Mouse (Mus musculus): Measurements from ENCODE around the gene Ccdc28b. TPM values are rescaled to one million over a fixed set of nuclear protein-coding genes. Genes with fewer than 3 reads are reported as not detected.

Ccdc28b gene
- total RNA-seq, 2 experiments from 2014 or later: 50.9 to 67.0 TPM

DNA sequence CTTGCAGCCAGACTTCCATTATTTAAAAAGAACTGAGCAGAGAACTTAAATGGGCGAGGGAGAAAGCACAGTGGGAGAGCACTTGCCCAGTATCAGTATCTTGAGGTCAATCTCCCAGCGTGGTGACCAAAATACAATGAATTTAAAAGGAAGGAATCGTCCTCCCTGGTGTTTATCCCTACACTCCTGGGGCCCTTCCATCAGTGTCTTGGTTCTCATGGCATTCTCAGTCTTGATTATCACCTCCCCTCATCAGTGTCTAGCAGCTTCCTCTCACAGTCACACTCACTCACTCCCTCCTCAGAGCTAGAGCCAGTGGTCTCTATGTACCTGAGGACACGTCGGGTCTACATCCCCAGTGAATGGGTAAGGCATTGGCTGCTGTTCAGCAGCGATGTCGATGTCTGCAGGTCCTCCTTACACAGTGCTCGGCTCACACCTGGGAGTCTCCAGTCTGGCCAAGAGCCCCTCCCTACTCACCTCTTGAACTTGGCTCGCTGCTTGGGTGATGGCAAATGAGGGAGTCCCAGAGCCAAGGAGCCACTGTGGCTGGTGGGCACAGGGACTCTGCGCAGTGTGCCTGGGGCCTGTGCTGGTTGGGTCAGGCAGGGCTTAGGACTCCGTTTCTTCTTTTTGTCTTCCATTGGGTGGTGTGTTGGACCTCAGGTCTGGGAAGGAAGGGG, 1.5 kb downstream of the Ccdc28b start:
- Histone ChIP-seq H3K4me3 (peak overlapping the region; percentile 80), H3K27ac (peak overlapping the region; percentile 97)
- TF ChIP-seq CTCF (IDR thresholded peaks at IDR 0.05): no peak; the same call in 1 of the 2 replicates
- no peak for DNase-seq (ENCODE audit: extremely low spot score in 1 of 2, low spot score in 2 of 2)
- intact Hi-C loops (cut with DNase I): no loop called here

DNA sequence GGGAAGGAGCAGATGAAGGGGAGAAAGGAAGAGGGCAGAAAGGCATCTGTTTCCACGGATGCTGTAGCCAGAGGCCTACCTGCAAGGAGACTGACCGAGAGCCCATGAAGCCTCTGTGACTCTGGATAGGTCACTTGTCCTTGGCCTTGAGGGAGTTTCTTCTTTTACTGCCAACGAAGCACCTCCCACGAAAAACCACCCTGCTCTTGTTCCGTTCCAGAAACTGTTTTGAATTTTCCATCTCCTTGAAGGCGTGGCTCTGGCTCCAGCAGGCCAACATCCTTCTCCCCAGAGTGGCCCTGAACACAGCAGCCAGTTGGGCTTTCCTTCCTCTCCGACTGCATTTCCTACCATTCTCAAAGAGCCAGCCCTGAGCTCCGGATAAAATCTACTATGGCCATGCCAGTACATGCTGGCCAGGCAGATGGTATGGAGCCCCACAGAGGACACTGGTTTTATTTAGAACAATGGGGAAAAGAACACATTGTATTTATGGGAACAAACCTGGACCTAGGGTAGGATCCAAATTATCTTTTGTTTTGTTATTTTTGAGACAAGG, 2.4 kb downstream of the Ccdc28b start:
- intact Hi-C loops (cut with DNase I): no loop called here
- TF ChIP-seq CTCF (IDR thresholded peaks at IDR 0.05): no peak
- DNase-seq (ENCODE audit: extremely low spot score in 1 of 2, low spot score in 2 of 2): no peak
- H3K27ac ChIP-seq: peak overlapping the region; percentile 97
- H3K4me3 ChIP-seq: peak overlapping the region; percentile 80

DNA sequence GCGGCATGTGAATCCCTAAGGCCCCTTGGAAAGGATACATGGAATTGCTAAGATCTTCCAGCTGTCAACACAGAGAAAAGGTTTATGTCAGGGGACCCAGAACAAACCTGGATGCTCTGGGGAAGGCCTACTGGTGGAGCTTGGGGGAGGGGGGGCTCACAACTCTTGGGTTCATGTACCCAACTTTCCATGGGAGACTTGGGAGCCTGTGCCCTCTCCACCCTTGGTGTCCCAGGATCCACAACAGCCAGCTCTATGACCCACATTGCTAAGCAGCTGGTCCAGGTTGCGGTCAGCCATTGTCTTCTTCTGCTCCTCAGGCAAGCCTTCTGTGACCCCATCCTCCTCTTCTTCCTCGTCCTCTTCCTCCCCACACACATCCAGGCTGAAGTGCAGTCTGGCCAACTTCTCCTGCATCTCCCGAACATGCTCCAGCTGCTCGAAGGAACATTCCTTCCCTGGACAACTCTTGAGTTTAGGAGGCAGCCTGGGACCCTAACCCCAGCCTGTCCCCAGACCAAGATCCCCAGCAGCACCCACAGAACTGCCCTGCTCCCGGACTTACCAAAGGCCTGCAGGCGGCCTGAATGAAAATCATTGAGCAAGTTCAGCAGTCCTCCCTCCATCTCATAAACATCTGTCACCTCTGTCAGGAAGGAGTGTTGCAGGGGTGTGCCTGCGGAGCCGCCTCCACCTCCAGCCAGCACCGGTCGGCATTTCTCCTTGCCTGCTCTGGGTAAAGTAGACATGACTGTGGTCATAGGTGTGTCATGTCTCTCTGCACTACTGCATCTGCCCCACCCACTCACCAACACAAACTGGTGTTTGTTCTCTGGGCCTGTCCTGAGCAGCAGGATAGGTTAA, 3.1 kb downstream of the Ccdc28b start:
- H3K4me3 ChIP-seq: no peak overlapping the region; the same call in none of the 2 replicates
- TF ChIP-seq CTCF (IDR thresholded peaks at IDR 0.05): no peak
- intact Hi-C loops (cut with DNase I): no loop called here

DNA sequence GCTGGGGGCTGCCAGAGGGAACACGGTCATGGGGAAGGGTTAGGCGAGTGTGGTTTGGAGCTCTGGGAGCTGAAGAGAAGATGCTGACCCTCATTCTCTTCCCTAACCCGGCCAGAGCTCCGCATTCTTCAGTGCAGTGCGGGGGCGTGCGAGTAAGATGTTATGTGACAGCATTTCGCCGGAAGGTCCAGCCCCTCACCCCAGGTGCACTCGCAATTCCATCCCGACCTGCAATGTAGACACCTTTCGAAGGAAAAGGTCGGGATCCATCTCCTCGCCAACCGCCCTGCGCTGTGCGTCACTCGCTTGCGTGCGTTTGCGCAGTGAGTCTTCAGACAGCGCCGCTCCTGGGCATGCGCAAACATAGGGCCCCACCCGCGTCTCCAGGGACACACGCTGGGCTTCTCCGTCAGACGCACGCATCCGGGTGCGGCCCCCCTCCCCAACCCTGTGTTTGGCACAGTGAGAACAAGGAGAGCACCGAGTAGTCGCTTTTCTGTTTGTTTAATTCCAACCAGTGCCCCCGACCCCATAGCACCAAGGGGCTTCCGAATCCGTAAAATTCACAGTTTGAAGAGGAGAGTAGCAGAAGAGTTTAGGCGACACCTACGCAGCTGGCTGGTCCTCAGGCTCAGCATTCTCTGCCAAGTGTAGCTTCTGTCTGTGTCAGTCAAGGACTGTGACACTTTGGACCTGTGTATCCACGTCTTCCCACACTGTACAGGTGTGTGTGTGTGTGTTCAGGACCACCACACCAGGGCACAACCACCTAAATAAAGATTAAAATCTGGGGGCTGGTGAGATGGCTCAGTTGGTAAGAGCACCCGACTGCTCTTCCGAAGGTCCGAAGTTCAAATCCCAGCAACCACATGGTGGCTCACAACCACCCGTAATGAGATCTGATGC, 4.7 kb downstream of the Ccdc28b start, which contains the start of gene Iqcc:
Iqcc (minus strand) TSS at position 314 of the 906 bp plus-strand sequence.
- DNase-seq (ENCODE audit: extremely low spot score in 1 of 2, low spot score in 2 of 2): peak; percentile 96 to 97
- peak within 1 kb of the TSS; percentile 73 for H3K4me3 ChIP-seq
- intact Hi-C loops (cut with DNase I): no loop called here
- H3K27ac ChIP-seq: peak within 1 kb of the TSS; percentile 99
- no peak for TF ChIP-seq CTCF (IDR thresholded peaks at IDR 0.05)

More for the DNA sequence above, 3.1 kb downstream of the Ccdc28b start:
- DNase-seq (ENCODE audit: extremely low spot score in 1 of 2, low spot score in 2 of 2): no peak
- H3K27ac ChIP-seq: peak overlapping the region; percentile 30

DNA sequence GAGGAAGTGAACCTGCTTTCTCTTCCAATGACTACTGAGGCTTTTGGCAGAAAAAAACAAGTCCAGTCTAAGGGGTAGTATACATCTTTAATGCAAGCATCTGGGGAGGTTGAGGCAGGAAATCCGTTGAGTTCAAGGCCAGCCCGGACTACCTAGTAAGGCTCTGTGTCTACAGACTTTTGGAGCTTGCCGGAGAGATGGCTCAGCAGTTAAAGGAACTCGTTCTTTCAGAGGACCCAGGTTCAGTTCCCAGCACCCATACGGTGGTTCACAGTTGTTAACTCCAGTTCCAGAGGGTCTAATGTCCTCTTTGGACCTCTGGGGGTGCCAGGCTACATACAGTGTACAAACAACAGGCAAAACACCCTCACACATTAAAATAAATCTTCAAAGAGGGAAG, 5.7 kb downstream of the Ccdc28b start:
- intact Hi-C loops (cut with DNase I): no loop called here
- TF ChIP-seq CTCF (IDR thresholded peaks at IDR 0.05): no peak

DNA sequence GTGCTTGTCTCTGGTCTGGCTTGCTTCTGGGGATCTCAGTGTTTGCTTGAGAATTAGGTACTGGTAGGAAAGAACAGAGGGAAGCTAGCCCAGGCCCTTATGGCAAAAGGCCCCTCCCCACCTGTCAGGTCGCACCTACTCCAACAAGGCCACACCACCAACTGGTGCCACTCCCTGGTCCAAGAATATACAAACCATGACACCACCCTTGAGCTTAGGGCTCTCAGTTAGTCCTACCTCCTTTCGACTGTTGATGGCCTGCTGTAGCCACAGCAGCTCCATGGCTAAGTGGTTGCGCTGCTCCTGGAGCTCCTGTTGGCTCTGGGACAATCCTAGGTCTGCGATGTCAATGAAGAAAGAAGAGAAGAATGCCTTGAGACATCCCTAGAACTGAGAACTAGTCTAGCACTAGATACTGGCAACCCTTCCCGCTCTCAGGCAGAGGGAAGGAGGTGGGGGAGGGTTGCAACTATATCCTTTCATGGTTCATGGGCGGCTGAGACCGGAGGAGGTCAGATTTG, 6.6 kb downstream of the Ccdc28b start:
- TF ChIP-seq CTCF (IDR thresholded peaks at IDR 0.05): no peak
- intact Hi-C loops (cut with DNase I): no loop called here
- Histone ChIP-seq H3K4me3 (no peak overlapping the region), H3K27ac (no peak overlapping the region)
- no peak for DNase-seq (ENCODE audit: extremely low spot score in 1 of 2, low spot score in 2 of 2)

More for the DNA sequence above, 5.7 kb downstream of the Ccdc28b start:
- DNase-seq (ENCODE audit: extremely low spot score in 1 of 2, low spot score in 2 of 2): no peak
- Histone ChIP-seq H3K4me3 (peak overlapping the region; percentile 73), H3K27ac (peak overlapping the region; percentile 99)

DNA sequence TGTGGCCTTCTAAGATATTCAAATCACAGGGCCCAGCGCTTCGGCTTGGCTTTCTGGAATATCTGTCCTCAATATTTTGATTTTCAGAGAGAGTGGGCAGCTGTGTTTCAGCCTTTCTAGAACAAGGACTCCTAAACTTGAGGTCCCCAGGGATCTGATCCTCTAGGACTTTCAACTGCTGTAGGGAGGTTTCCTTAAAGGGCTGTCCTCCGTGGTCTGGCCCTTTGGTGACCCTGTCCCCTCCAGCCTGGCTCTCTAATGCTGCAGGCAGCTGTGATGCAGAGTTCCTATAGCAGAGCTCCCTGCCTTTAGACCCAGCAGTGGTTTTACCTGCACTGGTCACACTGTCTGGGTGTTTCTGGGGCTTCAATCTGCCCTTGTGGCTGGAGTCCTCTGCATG, 7.1 kb downstream of the Ccdc28b start:
- H3K4me3 ChIP-seq: no peak overlapping the region
- no peak for DNase-seq (ENCODE audit: extremely low spot score in 1 of 2, low spot score in 2 of 2)
- H3K27ac ChIP-seq: no peak overlapping the region
- intact Hi-C loops (cut with DNase I): no loop called here
- TF ChIP-seq CTCF (IDR thresholded peaks at IDR 0.05): no peak

DNA sequence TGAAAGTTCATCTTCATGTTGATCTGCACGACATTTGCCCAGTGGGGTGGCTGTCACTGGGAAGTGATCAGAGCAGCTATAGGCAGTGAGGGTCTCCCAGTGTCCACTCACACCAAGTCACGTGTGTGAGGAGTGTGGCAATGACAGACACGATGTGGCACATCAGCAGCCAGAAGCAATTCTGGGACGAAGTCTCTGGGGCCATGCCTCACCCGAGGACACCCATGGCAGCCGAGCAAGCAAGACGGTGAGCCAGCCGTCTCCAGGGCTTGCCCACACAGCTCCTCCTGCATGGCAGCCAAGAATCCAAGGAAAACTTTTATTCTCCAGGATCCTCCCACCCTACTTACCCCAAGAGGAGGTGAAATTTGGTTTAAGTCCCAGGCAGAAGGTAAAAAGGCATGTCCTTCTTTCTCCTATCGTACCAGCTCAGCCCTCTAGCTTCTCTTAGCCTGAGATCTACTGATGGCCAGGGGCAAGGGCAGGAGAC, 7.9 kb downstream of the Ccdc28b start:
- TF ChIP-seq CTCF (IDR thresholded peaks at IDR 0.05): no peak
- no peak for DNase-seq (ENCODE audit: extremely low spot score in 1 of 2, low spot score in 2 of 2)
- intact Hi-C loops (cut with DNase I): no loop called here

DNA sequence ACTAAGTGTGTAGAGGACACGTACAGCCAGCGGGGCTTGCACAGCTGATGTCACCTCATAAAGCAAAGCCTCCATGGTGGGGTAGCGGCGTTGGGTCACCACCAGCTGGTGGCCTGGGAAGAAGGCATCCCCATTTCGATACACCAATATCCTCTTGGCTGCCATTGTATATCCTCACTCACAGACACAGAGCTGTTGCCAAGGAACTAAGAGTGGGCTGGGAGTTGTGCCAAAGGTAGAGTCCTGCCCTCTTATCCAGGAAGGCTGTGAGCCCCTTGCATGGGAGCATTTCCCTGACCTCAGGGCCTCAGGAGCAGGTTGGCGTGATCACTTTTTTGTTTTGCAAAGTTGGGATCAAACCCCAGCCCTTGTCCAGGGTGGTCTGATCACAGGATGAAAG, 9.7 kb downstream of the Ccdc28b start, which contains the start of gene Dcdc2b:
Dcdc2b (minus strand) TSS at position 165 of the 400 bp plus-strand sequence.
- TF ChIP-seq CTCF (IDR thresholded peaks at IDR 0.05): no peak
- intact Hi-C loops (cut with DNase I): no loop called here
- no peak within 1 kb of the TSS for H3K27ac ChIP-seq
- no peak for DNase-seq (ENCODE audit: extremely low spot score in 1 of 2, low spot score in 2 of 2)
- H3K4me3 ChIP-seq: no peak within 1 kb of the TSS

More for the DNA sequence above, 7.9 kb downstream of the Ccdc28b start:
- H3K4me3 ChIP-seq: no peak overlapping the region
- no peak overlapping the region for H3K27ac ChIP-seq

DNA sequence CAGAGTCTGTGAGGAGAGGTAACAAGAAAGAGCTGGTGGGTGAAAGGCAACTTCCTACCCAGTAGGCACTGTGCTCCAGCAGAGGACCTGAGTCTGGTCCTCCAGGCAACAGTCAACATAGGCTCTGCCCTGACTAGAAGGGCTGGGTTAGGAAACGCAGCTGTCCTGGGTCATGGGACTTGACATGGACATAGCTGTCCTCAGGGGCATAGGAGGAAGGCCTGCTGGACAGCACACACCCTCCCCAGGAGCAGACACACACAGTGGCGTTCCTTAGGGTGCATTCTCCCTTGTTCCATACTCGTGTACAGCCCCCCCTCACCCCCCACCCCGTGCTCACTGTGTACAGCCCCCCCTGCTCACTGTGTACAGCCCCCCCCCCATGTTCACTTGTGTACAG, 13.3 kb downstream of the Ccdc28b start:
- no peak for DNase-seq (ENCODE audit: extremely low spot score in 1 of 2, low spot score in 2 of 2)
- TF ChIP-seq CTCF (IDR thresholded peaks at IDR 0.05): no peak
- Histone ChIP-seq H3K27ac (no peak overlapping the region), H3K4me3 (no peak overlapping the region)
- intact Hi-C loops (cut with DNase I): no loop called here

DNA sequence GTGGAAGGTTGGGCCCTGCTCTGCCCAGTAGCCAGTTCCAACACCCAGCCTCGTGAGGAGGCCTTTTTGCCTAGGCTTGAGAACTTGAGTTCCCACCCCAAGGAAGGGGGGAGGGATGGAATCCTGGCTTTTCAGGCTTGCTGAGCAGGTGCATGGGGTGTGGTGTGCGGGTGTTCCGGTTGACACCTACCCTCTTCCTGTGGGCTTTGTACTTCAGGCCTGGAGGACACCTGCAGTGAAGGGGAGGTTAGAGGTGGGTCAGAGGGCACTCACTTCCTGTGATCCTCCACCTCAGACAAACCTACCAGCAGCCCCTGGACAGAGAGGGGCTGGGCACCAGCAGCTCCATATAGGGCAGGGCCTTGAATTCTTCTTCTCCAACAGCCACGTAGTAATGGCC, 13.7 kb downstream of the Ccdc28b start:
- no peak overlapping the region for H3K4me3 ChIP-seq
- TF ChIP-seq CTCF (IDR thresholded peaks at IDR 0.05): no peak
- no peak for DNase-seq (ENCODE audit: extremely low spot score in 1 of 2, low spot score in 2 of 2)
- H3K27ac ChIP-seq: no peak overlapping the region
- intact Hi-C loops (cut with DNase I): no loop called here
